Mouse (Mus musculus) gastrocnemius, postnatal 14 days (tissue): ENCODE data around the gene Lclat1. TPM values are rescaled to one million over a fixed set of nuclear protein-coding genes. Genes with fewer than 3 reads are reported as not detected.

ENCODE experiments used
- DNase-seq: peaks from one replicate; pipeline ENCODE4 v3.0.0; 2021; ENCODE audit warnings: mixed read lengths
- intact Hi-C: fragments of 180-260 bp; cut with DNase I; formaldehyde crosslinking; loops from one replicate; pipeline ENCODE4 v1.15.1; 2025; ENCODE audit warnings: low total_unique reads
- total RNA-seq, 2 experiments: library from RNA; stranded (reverse); gene quantifications; 2 replicates each; pipeline ENCODE4 v1.2.3; 2021

Lclat1 gene
- total RNA-seq, 2 experiments from 2014 or later: 10.8 to 11.7 TPM

DNA sequence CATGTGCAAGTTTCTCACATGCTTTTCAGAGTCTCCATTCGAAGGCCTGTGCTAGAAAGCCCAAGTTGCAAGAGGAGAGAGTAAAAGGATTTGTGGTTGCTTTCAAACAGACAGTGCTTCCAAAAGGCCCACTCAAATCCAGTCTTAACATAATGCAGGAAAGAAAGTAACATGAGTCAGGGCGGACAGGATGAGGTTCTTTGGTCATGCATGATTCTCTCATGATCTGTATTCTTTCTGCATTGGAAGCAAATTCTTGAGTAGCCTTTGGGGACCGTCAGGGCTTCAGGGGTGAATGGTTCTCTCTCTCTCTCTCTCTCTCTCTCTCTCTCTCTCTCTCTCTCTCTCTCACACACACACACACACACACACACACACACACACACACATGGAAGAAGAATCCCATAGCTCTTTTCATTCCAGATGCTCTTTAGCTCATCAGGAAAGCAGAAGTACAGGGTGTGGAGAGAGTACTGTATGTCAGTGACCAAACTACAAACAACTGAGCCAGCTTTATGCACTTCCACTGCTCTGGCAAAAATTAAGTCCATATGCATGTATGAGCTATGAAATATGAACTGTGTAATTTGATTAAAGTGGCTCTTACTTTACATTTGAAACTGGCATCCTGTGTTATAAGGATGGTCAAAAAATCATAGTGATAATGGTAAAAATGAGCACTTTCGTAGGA is 25.1 kb upstream of the Lclat1 start:
- intact Hi-C loops: no loop called here
- no peak for DNase-seq

DNA sequence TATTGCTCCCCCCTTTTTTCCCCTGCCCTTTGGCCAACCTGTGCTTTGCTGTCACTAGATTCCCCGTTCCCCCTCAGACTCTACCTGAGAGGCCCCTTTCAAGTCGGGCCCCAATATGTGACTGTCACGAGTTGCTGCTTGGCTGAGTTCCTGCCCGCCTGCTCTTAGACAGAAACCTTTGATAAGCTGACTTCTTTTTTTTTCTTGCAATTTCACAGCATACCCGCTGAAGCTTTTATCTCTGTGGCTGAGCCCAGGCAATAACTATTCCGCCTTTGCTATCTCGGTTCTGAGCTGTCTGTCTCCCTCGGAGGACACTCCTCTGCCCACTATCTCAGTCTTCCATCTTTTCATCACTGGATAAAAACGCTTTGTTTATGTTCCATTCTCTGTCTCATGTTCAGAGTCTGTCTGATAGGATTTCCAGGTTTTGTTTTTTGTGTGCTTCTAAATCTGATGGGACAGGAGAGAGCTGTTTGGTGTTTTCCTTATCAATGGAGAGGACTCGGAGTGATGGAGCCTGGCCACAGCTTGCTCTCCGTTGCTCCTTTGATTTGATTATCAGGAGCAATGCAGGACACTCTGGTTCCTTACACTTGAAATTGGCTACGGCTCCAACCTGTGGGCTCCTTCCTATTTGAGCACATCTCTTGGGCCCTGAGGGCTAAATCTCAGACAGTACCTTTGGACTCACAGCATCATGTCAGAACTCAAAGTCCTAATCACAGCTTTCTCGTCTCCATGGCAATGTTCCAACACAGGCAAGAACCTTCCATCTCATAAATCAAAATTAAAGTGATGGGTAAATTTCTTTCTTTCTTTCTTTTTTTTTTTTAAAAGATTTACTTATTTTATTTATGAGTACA is 20.5 kb upstream of the Lclat1 start:
- intact Hi-C loops: no loop called here
- DNase-seq: no peak

DNA sequence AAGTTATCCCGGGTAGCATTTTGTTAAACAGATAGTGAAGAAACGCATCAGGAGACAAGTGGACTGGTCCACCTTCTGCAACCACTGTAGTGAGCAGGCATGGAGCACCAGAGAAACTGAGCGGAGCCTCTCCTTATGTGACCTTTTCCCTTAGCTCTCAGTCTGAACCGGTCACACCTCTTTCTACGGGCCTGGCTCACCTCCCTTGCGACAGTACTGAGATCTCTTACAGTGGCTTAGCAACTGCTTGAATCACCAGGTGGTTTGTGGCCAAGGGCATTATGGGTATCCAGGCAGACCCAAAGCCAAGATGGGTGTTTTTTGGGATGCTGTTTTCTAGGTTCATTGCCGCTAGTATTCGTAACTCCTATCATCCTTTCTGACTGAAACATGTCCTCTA is 16.4 kb upstream of the Lclat1 start:
- intact Hi-C loops: no loop called here
- DNase-seq: no peak

DNA sequence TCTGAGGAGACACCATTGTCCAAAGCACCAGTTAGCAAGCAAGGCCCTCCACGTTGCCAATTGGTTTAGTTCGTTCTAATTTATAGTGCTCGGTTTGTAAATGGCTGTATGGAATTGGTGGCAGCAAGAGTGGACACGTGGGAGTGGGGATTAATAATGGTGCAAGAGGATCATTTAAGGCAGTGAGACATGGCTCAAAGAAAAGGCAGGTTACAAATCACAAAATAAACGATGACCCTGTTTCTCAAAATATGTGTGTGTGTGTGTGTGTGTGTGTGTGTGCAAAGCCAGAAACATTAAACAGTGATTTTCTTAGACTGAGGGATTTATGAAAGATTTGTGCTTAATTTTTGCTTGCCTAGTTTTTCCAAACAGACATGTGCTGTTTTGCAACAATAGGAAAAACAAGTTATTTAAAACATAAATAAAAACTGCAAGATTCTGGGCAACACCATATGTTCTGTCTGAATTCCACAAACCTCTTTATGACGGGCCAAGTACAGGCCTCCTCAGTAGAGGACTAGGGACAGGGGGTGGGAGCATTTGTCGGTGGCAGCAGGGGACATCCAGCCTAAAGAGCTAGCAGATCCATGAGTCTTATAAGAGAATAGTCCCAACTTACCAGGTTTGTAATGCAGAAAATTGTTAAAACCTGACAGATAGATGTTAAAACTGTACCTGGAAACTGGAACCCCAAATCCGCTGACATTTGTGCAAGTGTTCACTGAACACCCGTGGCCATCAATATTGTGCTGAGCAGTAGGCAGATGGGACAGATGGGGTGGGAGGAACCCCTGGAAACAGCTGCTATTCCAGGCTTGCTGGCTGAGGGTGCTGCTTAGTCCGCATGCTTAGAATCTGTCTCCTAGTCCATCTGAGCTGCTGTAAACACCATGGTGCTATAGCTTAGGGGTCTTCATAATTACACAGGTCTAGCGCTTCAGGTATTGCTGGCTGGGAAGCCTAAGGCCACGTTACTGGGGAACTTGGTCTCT is 15.4 kb upstream of the Lclat1 start:
- no peak for DNase-seq
- intact Hi-C loops: no loop called here

DNA sequence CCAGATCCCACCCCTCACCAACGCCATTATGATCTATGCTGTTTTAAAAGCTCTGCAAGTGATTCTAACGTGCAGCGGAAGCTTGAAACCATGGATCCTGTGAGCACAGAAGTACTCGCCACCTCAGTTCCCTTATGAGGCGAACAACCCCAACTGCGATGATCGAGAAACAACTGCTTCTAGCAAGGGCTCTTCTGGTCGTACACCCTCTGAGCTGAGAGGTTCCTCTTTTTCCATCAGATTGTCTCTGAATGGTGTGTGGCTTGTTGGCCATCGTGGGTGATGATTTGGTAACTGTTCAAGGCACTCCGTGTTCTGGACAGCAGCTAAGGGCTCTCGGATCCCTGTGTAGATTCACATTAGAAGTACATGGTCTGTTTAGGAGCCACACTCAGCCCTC is 12.7 kb upstream of the Lclat1 start:
- intact Hi-C loops: loop anchor here (5.0 kb wide), 1 partner anchor 202 kb away; no protein-coding TSS in a partner anchor
- no peak for DNase-seq

DNA sequence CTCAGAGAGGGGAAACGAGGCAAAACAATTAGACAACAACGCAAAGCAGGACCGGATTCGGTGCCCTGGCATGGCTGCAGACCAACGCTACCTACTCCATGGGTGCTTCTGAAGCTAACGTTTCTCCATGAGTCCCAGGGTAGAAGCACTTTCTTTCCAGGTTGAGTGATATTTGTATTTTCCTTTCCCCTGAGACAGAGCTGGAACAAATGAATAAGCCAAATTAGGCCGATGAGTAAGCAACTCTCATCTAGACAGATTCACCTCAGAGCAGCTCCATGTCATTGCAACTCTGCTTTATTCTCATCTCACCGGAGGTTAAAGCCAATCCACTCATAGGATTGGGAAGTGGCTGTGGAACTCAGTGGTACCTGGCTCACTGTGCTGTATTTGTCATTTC is 12.2 kb upstream of the Lclat1 start:
- intact Hi-C loops: loop anchor here (5.0 kb wide), 1 partner anchor 202 kb away; no protein-coding TSS in a partner anchor
- DNase-seq: no peak

DNA sequence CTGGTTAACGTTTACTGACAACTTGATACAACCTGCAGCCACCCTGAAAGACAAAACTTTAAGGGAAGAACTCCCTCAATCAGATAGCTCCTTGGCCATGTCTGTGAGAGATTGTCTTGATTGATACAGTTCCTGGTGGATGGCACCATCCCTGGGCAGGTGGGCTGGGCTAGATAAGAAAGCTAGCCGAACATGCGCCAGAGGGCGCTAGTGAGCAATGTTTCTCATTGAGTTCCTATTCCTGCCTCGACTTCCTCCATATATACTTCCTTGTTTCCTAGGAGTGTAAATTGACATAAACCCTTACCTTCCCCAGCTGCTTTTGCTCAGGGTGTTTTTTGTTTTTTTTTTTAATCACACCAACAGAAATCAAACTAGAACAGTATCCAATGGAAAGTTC is 11.3 kb upstream of the Lclat1 start:
- DNase-seq: peak; percentile 9
- intact Hi-C loops: loop anchor here (5.0 kb wide), 1 partner anchor 201 kb away; no protein-coding TSS in a partner anchor

DNA sequence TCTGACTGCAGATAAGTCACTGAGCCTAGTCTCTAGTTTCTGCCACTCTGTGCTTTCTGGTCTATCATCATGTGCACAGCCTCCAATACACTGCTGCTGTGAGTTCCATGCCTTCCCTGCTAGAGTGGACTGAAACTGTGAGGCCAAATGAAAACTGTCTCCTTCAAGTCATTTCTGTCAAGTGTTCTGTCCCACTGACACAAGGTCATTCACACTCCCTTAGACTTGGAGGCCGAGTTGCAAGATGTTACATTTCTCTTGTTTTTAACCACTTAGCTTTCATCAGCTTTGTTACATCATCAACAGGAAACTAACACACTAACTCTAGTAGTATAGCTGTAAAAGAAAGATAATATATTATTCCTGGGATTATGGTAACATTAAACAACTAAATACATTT is 9.1 kb upstream of the Lclat1 start:
- intact Hi-C loops: loop anchor here (5.0 kb wide), 1 partner anchor 199 kb away; no protein-coding TSS in a partner anchor
- no peak for DNase-seq

DNA sequence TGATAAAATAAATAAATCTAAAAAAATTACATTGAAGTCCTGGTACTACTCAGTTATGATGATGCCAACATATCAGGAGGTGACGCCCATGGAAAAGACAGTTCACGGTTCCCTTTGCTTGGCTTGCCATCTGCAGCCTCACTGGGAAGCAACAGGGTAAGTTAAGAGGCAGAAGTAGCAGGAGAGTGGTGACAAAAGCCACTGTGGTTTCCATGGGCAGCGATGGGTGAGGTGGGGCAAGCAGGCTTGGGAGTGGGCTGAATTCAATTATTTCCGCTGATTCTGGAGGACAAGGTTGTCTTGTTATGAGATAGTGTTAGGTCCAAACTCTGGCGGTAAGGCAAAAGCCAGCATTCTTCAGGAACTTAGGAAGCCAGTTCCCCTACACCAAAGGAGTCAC is 7.4 kb upstream of the Lclat1 start:
- DNase-seq: no peak
- intact Hi-C loops: no loop called here

DNA sequence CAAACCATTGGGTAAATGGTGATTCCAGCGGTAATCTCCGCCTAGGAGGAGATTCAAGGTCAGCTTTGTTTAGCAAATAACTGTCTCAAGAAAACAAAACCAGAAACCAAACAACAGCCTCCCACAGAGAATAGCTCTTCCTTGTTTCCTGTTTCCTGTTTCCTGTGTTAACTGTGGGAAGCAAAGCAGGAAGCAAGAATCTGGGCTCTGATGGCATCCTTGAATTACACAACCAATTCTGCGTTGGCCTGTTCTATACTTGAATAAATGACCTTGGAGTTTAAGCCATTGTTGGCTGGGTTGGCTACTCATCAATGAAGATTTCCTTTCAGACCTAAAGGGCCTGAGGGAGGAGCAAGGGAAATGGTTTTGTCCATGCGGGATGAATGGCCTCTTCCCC is 5.2 kb upstream of the Lclat1 start:
- no peak for DNase-seq
- intact Hi-C loops: no loop called here

DNA sequence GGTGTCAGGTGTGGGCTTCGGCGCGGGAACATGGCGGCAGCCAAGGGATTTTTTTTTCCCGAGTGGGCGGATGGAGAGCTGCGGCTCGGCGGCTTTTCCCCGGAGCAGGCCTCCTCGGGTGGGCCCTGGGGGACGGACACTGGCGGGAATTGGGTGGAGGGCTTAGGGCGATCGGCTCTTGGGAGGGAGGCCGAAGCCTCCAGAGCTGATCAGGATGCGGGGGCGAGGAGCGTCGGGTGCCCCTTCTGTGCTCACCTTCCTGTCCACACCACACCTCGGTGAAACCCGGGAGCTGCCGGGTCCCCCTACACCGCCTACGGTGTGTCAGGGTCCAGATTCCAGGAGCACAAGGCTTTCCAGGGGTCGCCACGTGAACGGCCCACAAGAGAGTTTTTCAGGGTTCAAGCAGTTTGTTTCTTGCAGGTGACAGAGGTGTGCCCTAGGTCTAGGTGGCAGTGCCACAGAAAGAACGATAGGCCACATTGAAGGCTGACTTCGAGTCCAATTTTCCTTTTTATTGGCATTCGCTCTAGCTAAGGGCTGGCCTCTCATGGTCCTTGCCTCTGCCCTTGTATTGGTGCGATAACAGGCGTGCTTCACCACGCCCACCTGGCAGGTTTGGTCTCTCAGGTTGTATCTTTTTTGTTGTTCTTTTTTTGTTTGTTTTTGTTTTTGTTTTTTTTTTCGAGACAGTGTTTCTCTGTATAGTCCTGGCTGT is 544 bp downstream of the Lclat1 start:
- DNase-seq: no peak
- intact Hi-C loops: no loop called here

DNA sequence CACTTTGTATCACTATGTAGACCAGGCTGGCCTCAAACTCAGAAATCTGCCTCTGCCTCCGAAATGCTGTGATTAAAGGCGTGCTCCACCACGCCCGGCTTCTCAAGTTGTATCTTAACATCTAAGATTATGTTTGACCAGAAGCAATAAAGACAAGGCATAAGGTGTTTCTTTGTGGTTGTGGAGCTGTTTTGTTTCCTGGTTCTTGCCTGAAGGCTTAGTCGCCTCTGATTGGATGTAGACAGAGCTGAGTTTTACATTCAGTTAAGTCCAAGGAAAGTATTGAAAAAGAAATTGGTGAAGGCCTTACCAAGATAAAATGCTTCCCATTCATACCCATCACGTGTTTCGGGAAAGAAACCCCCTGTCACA is 1.1 kb downstream of the Lclat1 start:
- intact Hi-C loops: no loop called here
- no peak for DNase-seq

DNA sequence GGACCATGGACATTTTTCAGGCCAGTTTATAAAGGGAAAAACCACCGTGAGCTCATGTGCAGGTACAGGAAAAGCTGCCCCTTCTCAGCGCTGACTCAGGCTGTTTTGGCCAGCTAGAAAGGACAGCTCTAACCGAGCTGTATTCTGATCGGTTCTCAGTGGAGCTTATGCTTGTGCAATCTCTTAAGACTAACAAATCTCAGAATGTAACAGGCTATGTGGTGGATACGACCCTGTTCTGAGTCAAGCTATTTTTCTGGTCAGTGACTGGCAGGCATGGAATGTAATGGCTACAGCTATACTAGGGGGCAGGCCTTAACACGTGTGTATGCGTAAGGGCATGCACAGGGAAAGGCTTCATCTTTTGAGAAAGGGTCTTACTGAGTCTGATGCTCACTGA is 4.3 kb downstream of the Lclat1 start:
- intact Hi-C loops: no loop called here
- no peak for DNase-seq

DNA sequence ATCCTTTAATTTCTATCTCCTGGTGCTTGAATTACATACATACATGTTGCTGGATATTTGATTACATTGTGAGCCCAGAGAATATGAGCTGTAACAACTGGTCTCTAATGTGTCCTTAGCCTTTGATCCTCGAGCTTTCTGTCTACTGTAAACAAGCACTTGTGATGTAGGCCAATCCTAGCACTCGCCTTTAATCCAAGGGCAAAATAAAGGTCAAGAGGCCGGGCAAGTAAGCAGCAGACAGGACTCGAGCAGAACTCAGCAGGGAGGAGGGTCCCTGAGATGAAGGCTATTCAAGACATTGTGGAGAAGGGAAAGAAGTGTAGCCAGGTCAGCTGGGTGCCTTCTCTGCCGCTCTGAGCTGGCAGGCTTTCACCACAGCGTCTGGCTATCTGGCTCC is 4.8 kb downstream of the Lclat1 start:
- no peak for DNase-seq
- intact Hi-C loops: no loop called here

DNA sequence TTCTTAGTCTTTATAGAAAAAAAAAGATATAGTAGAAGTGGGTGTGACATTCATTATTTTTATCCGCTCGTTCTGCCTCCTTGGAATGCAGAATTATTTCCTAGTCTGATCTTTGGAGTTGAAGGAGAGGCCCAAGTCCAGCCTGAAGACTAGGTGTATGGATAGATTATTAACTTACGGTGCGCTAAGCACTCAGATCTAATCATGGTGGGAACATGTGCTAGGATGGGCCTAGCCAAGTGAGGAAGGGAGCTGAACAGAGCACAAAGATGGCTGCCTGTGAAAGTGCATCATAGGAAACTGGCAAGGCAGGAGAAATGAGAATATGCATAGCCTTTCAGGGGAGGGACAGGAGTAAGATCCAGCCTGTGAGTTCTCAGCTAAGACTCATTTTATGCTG is 5.4 kb downstream of the Lclat1 start:
- DNase-seq: no peak
- intact Hi-C loops: no loop called here

DNA sequence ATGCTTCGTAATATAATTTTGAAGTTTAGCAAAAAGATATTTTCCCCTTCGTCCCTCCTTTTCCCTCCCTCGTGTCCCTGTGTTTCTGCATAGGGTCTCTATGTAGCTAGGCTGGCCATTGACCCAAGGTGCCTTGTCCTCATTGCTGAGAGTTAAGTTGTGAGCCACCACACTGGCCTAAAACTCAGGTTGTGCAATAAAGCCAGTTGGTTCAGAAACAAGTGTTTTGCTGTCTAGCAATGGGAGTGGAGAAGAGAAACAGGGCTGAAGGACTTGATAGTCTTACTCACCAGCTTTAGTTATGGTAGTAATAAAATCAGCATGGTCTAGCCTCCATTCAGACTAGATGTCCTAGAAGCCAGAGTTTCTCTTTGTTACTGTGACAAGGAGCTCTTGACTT is 10.3 kb downstream of the Lclat1 start:
- DNase-seq: no peak
- intact Hi-C loops: no loop called here

DNA sequence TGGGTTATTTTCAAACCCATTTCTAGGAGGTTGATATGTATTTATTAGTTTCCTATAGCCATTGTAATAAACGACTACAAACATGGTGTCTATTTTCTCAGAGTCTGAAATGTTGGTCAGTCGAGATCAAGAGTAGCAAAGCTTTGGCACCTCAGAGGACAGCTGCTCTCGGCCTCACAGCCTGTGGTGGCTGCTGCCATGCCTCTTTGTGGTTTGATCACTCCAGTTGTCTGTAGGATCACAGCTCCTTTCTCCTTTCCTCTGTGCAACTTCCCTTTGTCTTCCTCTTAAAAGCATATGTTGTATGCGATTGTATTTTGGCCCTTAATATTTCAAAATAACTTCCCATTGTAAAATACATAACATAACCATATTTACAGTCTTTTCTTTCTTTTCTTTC is 10.9 kb downstream of the Lclat1 start:
- DNase-seq: no peak

DNA sequence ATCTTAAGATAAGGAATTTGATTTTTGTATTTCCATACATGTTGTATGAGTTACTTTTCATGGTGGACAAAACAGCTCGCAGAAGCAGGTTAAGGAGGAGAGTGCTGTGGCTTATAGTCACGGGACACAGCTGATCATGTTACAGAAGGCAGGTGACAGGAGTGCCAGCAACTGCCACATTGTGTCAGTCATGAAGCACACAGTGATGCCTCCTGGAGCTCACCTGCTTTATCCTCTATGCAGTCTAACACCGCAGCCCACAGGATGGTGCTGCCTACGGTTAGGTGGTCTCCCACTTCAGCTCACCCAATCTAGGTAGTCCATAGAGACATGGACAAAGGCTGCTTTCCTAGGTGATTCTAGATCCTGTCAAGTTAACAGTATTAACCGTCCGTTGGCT is 11.4 kb downstream of the Lclat1 start:
- intact Hi-C loops: no loop called here

More for the DNA sequence above, 10.9 kb downstream of the Lclat1 start:
- intact Hi-C loops: no loop called here

DNA sequence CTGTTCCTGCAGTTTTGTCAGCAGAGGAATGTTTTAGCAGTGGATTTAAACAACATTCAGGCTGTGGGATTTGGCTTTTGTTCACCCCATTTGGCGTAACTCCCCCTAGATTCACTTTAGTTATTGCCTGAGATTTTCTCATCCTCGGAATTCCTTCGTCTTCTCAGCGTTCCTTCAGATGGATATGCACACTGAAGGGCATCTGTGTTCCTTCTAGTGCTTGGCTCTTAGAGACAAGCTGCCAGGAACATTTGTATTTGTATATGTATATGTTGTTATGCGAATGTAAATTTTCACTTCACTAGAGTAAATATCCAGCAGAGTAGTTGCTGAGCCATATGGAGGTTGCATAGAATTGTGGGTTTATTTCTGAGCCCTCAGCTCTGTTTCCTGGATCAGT is 12.8 kb downstream of the Lclat1 start:
- no peak for DNase-seq
- intact Hi-C loops: no loop called here

More for the DNA sequence above, 11.4 kb downstream of the Lclat1 start:
- DNase-seq: no peak
